Mouse (Mus musculus) ovary, postnatal 36 days (tissue): ENCODE data around the gene Sgo2a.
"Not testable (repeated sequence)": the region's sequence is repeated elsewhere in the genome, so short reads cannot be mapped to it uniquely, and the experiment has no call there.

ENCODE experiments used
- DNase-seq: peaks from one replicate; pipeline ENCODE4 v3.0.0; 2022; ENCODE audit warnings: low spot score, mixed read lengths

The Sgo2a gene

DNA sequence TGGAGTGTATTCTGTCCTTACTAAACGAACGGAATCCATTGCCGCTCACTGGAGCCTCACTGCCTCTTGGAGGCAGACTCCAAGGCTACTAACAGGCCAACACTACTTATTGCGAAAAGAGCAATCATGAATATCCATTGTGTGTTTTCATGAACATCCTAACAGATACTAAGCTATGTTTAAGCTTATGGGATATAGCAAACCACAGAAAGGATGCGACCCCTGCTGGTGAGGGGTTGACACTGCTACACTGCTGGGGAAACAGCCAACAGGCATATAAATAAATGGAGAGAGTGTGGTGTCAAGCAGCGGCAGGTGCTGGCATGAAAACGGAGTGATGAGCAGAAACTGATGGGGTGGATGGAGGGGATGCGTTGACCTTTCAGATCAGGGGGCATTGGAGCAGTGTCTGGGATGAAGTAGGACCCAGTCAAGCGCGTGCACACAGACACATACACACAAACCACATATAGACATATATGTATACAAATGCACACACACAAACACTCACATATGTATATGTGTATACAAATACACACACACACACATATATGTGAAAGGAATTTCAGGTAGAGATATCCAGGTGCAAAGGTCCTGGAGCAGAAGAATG lies 35.5 kb downstream of the Sgo2a start:
- peak; percentile 41 for DNase-seq

GRCm38 (mm10) chr1:58037306-58037705 lies 41.5 kb downstream of the Sgo2a start:
- not testable (repeated sequence) for DNase-seq

GRCm38 (mm10) chr1:58045076-58045475 lies 49.3 kb downstream of the Sgo2a start:
- no peak for DNase-seq

GRCm38 (mm10) chr1:58045546-58045945 lies 49.8 kb downstream of the Sgo2a start:
- no peak for DNase-seq

DNA sequence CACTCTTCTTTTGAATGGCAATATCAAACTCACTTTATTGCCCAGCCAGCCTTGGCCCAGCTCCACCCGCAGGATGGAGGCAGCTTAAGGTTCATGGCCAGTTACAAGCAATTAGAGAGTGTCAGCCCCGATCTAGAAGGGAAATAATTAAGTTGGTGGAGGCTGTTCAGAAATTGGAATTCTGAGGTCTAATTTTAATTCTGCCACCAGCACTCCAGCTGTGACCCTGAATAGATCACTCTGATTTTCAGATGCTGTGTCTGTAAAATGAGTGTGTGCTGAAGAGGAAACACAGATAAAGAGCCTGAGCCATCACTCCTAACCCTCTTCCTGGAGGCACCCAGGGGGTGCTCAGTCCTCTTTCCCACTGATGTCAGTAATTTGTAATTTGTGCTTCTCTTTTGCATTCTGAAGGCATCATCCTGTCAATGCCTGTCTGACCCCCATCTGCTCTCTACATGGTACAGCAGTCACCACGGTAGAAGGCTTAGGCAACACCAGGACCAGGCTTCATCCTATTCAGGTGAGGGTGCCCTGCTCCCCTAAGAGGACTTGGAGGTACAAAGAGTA lies 51.0 kb downstream of the Sgo2a start:
- DNase-seq, result no peak

DNA sequence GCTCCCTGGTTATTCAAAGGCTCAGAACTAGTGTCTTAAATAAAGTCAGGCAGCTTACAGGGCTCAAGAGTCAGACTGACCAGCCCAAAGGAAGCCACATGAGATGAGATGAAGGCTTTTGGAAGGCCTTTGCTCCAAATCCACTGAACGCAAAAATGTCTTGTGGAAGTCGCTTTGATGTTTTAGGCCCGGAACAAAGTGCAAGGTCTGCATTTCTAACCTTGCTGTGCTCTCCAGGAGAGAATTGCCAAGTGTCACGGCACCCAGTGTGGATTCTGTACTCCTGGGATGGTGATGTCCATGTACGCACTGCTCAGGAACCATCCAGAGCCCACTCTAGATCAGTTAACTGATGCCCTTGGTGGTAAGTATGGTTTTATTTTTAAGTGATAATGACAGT lies 53.4 kb downstream of the Sgo2a start:
- no peak for DNase-seq

DNA sequence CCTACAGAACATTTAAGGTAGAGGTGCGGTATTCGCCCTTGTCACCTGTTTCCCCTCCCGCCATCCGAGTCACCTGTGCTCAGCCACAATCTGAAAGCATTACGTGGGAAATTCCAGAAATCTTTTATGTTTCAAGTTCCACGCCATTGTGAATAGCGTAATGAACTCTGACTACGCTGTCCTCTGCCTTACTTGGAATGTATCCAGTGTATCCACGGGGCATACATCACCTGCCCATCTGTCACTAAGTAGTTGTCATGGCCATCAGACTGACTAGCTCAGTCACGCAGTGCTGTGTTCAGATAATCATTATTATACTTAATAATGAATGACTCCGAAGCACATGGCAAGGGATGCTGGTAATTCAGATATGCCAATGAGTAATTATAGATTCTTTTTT lies 59.8 kb downstream of the Sgo2a start:
- no peak for DNase-seq

DNA sequence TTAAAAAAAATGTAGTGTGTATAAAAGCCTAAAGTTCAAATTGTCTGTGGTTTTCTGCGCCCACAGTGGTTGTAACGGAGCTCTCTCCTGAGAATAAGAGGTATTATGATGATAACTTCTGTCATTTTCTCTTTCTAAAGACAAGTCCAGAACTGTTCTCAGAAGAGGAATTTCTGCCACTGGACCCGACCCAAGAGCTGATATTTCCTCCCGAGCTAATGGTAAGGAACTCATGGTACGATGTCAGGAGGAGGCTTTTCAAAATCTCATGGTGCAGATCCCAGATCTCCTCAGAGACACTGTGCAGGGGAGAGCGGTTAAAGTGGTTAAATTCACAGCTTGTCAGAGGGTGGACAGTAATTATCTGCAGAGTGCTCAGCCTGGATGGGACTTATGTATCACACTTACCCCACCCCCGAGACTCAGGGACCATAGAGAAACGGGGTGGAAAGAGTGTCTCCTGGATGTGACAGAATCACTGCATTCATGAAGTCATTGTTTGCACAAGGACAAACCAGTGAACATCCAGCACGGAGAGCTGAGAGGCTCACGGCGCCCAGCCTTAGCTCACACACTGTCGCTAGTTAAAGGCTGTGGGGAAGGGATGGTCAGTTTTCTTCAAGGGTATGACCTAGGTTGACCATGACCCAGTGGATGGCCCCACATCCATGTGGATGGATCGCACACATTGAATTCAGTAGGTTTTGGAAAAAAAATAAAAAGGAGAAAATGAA lies 60.5 kb downstream of the Sgo2a start:
- no peak for DNase-seq

DNA sequence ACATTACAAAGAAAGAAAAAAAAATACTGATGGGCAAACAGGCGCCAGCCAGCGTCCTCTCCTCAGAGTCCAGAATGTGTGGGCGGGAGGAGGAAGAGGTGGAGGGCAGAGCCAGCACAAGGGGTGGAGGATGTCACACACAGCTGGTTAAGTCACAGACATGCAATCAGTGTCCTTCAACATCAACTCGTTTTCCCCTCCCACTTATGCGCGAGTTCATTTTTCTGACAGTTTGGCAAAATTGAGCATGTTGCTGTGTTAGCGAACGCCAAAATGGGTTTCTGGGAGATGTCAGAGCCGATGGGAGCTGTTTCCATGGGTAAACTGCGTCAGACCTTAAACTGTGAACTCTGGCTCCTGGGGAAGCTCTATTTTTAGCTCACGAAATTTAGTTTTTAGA lies 61.2 kb downstream of the Sgo2a start:
- DNase-seq, result no peak

- no peak for DNase-seq
Measured at GRCm38 (mm10) chr1:58058846-58059245, 63.1 kb downstream of the Sgo2a start.

DNA sequence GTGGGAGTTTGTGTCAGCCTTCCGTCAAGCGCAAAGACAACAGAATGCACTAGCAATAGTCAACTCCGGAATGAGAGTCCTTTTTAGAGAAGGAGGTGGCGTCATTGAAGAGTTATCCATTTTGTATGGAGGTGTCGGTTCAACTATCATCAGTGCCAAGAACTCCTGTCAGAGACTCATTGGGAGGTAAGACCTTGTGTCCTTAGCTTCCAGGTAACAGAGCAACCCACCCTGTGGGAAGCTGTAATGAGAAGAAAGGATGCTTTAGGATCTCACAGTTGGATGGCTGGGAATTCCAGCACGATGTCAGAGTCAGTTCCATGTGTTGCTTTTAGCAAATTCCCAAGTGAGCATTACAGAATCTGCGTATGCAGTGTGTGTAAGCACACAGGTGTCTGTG lies 66.4 kb downstream of the Sgo2a start:
- no peak for DNase-seq

- no peak for DNase-seq
Measured at GRCm38 (mm10) chr1:58065151-58065550, 69.4 kb downstream of the Sgo2a start.

DNA sequence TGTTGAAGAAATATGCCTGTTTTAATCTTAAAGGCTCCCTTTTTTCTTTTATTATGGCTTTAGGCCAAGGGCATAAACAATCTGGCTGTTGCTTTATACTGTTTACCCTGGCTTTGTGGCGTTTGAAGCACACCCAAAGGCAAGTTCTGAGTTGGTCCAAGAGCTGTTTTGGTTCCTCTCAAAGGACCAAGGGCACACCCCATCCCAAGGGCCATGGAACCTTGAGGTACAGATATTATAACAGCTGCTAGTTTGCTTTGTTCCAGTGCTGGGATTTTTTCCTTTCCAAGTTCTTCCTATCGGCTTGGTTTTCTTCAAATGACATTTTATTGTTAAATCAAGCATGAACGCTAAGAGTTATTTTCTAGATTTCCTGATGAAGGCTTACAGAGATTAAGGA lies 69.8 kb downstream of the Sgo2a start:
- DNase-seq, result no peak

DNA sequence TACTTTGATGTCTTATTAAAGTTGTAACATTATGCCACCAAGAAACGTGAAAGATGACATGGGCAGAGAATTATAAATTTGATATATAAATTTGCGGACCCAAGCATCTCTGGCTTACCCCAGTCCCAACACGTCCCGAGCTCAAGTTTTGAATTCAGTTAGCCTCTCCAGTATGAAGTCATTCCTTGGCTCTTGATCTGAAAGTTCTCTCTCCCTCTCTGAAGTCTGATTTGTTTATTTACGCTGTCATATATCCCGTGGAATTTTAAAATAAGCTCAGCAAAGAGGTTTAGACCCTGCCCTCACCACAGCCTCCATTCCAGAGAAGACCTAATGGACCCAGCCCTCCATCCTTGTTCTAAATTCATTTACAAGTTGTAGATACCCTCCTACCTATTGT lies 73.4 kb downstream of the Sgo2a start:
- no peak for DNase-seq

- no peak for DNase-seq
Measured at GRCm38 (mm10) chr1:58070091-58070490, 74.3 kb downstream of the Sgo2a start.

DNA sequence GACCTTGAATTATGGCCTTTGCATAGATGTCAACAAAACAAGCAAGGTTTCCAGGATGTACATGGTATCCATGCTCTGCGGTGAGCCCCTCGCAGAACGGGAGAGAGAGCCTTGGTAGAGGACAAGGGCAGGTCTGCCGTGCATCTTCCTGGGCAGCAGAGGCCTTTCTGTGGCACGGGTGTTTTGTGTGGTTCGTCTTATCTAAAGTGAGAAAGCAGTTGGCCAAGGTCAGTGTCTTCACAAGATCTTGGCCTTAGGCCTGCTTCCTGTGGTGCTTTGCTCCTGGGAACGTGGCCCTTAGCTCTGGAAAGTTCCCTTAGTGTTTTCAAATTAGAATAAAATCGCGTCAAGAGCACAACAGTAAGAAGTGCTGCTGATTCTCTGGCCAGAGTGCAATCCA lies 75.2 kb downstream of the Sgo2a start:
- peak; percentile 26 for DNase-seq

DNA sequence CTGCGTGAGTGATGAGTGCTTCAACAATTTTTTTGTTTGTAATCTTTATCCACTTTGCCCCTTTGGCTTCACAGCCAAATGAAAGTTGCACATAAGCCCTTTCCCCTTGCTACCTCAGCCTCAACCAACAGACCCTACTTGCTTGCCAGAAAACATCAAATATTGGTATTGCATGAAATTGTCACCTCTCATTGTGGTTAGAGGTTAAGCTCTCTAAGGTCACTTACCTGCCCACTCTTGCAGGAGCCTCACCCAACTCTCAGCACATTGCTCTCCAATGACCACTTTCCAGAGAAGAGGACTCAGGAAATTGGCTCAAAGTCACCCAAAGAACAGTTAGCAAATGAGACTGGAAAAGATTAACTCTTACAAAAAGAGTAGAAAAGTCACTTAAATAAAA lies 75.7 kb downstream of the Sgo2a start:
- DNase-seq, result no peak

DNA sequence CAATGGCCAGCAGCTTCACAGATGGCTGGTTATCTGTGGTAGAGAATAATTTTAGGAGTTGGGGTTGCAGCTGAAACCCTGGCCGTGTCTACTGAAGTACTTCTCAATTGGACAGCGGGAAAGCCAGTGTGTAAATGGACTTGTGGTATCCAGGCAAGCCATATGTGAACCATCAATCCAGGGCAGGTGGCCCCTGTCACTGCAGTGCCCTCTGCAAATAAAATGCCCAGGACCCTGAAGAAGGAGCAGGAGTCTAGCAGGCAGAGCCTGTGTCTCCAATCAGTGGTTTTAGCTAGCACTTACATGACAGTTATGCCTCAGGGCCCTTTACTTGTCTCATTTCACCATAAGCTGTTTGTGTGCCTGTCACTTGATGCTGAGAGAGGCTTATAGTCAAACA lies 76.6 kb downstream of the Sgo2a start:
- DNase-seq, result no peak

DNA sequence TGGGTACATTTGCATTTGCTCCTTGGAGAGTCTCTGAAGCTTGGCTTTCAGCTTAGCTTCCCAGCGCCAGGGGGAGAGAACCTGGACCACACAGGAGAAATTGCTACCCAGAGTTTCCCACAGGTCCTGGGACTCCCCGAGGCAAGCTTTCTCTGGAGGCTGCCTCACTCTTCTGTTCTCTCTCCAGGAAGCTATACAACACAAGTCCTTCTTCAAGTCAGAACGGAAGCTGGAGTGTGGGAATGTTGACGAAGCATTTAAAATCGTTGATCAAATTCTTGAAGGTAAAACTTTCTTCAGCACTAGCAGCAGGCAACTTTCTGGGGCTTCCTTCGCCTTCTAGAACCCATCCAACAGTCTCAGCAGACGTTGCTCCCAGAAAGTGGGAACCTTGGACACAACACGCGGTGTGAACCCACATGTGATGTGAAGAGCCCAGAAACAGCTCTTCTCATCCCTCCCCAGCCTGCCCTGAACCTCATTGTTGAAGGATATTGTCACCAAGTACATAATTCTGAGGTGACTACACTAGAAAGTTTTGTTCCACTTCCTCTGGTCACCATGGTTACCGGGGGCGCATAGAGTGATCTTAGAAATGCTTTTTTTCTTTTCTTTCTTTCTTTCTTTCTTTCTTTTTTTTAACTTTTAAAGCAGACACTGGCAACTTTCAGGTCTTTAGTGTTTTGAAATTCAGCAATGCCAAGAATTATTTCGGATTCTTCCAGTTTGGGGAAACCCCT lies 77.4 kb downstream of the Sgo2a start:
- DNase-seq, result no peak

- no peak for DNase-seq
Measured at GRCm38 (mm10) chr1:58074266-58074665, 78.5 kb downstream of the Sgo2a start.
